Mouse (Mus musculus): Measurements from ENCODE around the gene Gpr182.

The Gpr182 gene

GRCm38 (mm10) chr10:127712736-127713135 lies 38.8 kb downstream of the Gpr182 start:
- Histone ChIP-seq H3K4me3 (replicated peaks; ENCODE audit: low read length) (no peak overlapping the region), H3K9me3 (ENCODE audit: low read length) (no peaks in the 10 kb centered on the region), H3K36me3 (ENCODE audit: insufficient read depth, low read length) (no peaks in the 10 kb centered on the region), H3K4me1 (replicated peaks; ENCODE audit: low read depth, low read length) (peaks cover 61% of the 10 kb centered on the region), H3K27me3 (ENCODE audit: insufficient read depth, low read length) (peaks cover 25% of the 10 kb centered on the region)
- no peak for TF ChIP-seq POU5F1 (IDR thresholded peaks at IDR 0.05; ENCODE audit: borderline replicate concordance, low read length)
- no peak for TF ChIP-seq CTCF (conservative IDR thresholded peaks at IDR 0.05; ENCODE audit: low read length)
- TF ChIP-seq NANOG (IDR thresholded peaks at IDR 0.05; ENCODE audit: borderline replicate concordance, low read length), result no peak

- no peaks in the 10 kb centered on the region for H3K36me3 ChIP-seq (ENCODE audit: insufficient read depth, low read length)
- H3K4me3 ChIP-seq (replicated peaks; ENCODE audit: low read length), result no peak overlapping the region
- no peak for TF ChIP-seq POU5F1 (IDR thresholded peaks at IDR 0.05; ENCODE audit: borderline replicate concordance, low read length)
- no peak for TF ChIP-seq CTCF (conservative IDR thresholded peaks at IDR 0.05; ENCODE audit: low read length)
- TF ChIP-seq NANOG (IDR thresholded peaks at IDR 0.05; ENCODE audit: borderline replicate concordance, low read length), result no peak
- peaks cover 55% of the 10 kb centered on the region for H3K4me1 ChIP-seq (replicated peaks; ENCODE audit: low read depth, low read length)
- H3K27me3 ChIP-seq (ENCODE audit: insufficient read depth, low read length), result peaks cover 27% of the 10 kb centered on the region
- no peaks in the 10 kb centered on the region for H3K9me3 ChIP-seq (ENCODE audit: low read length)
Measured at GRCm38 (mm10) chr10:127710331-127710730, 41.2 kb downstream of the Gpr182 start.

- Histone ChIP-seq H3K4me1 (replicated peaks; ENCODE audit: low read depth, low read length) (peaks cover 57% of the 10 kb centered on the region), H3K4me3 (replicated peaks; ENCODE audit: low read length) (no peak overlapping the region), H3K36me3 (ENCODE audit: insufficient read depth, low read length) (no peaks in the 10 kb centered on the region), H3K27me3 (ENCODE audit: insufficient read depth, low read length) (peaks cover 13% of the 10 kb centered on the region), H3K9me3 (ENCODE audit: low read length) (no peaks in the 10 kb centered on the region)
- no peak for TF ChIP-seq NANOG (IDR thresholded peaks at IDR 0.05; ENCODE audit: borderline replicate concordance, low read length)
- TF ChIP-seq CTCF (conservative IDR thresholded peaks at IDR 0.05; ENCODE audit: low read length), result no peak
- TF ChIP-seq POU5F1 (IDR thresholded peaks at IDR 0.05; ENCODE audit: borderline replicate concordance, low read length), result no peak
Measured at GRCm38 (mm10) chr10:127708850-127709370, 42.6 kb downstream of the Gpr182 start.

- Histone ChIP-seq H3K4me3 (replicated peaks; ENCODE audit: low read length) (no peak overlapping the region), H3K36me3 (ENCODE audit: insufficient read depth, low read length) (no peaks in the 10 kb centered on the region), H3K27me3 (ENCODE audit: insufficient read depth, low read length) (peaks cover 12% of the 10 kb centered on the region), H3K9me3 (ENCODE audit: low read length) (no peaks in the 10 kb centered on the region), H3K4me1 (replicated peaks; ENCODE audit: low read depth, low read length) (peaks cover 55% of the 10 kb centered on the region)
- TF ChIP-seq POU5F1 (IDR thresholded peaks at IDR 0.05; ENCODE audit: borderline replicate concordance, low read length) (no peak), CTCF (conservative IDR thresholded peaks at IDR 0.05; ENCODE audit: low read length) (no peak), NANOG (IDR thresholded peaks at IDR 0.05; ENCODE audit: borderline replicate concordance, low read length) (no peak)
Measured at GRCm38 (mm10) chr10:127707721-127708120, 43.8 kb downstream of the Gpr182 start.

GRCm38 (mm10) chr10:127705783-127706182 lies 45.7 kb downstream of the Gpr182 start:
- TF ChIP-seq POU5F1 (IDR thresholded peaks at IDR 0.05; ENCODE audit: borderline replicate concordance, low read length), result no peak
- TF ChIP-seq NANOG (IDR thresholded peaks at IDR 0.05; ENCODE audit: borderline replicate concordance, low read length), result no peak
- no peak for TF ChIP-seq CTCF (conservative IDR thresholded peaks at IDR 0.05; ENCODE audit: low read length)
- H3K4me1 ChIP-seq (replicated peaks; ENCODE audit: low read depth, low read length), result peaks cover 71% of the 10 kb centered on the region
- no peaks in the 10 kb centered on the region for H3K36me3 ChIP-seq (ENCODE audit: insufficient read depth, low read length)
- no peaks in the 10 kb centered on the region for H3K9me3 ChIP-seq (ENCODE audit: low read length)
- peaks cover 8% of the 10 kb centered on the region for H3K27me3 ChIP-seq (ENCODE audit: insufficient read depth, low read length)
- H3K4me3 ChIP-seq (replicated peaks; ENCODE audit: low read length), result no peak overlapping the region

- TF ChIP-seq NANOG (IDR thresholded peaks at IDR 0.05; ENCODE audit: borderline replicate concordance, low read length) (no peak), CTCF (conservative IDR thresholded peaks at IDR 0.05; ENCODE audit: low read length) (peak; percentile 62)
- H3K4me1 ChIP-seq (replicated peaks; ENCODE audit: low read depth, low read length), result peaks cover 62% of the 10 kb centered on the region
- H3K9me3 ChIP-seq (ENCODE audit: low read length), result no peaks in the 10 kb centered on the region
- H3K36me3 ChIP-seq (ENCODE audit: insufficient read depth, low read length), result peaks cover 8% of the 10 kb centered on the region
- H3K4me3 ChIP-seq (replicated peaks; ENCODE audit: low read length), result no peak within 1 kb of the TSS
- H3K27me3 ChIP-seq (ENCODE audit: insufficient read depth, low read length), result peaks cover 8% of the 10 kb centered on the region
Measured at GRCm38 (mm10) chr10:127704766-127705220, 46.7 kb downstream of the Gpr182 start, which contains the start of gene Myo1a. Myo1a (plus strand) TSS chr10:127705170.

- Histone ChIP-seq H3K27me3 (ENCODE audit: insufficient read depth, low read length) (peaks cover 8% of the 10 kb centered on the region), H3K4me1 (replicated peaks; ENCODE audit: low read depth, low read length) (peaks cover 64% of the 10 kb centered on the region), H3K4me3 (replicated peaks; ENCODE audit: low read length) (no peak overlapping the region), H3K36me3 (ENCODE audit: insufficient read depth, low read length) (peaks cover 13% of the 10 kb centered on the region), H3K9me3 (ENCODE audit: low read length) (no peaks in the 10 kb centered on the region)
- no peak for TF ChIP-seq NANOG (IDR thresholded peaks at IDR 0.05; ENCODE audit: borderline replicate concordance, low read length)
- TF ChIP-seq CTCF (conservative IDR thresholded peaks at IDR 0.05; ENCODE audit: low read length), result no peak
- TF ChIP-seq POU5F1 (IDR thresholded peaks at IDR 0.05; ENCODE audit: borderline replicate concordance, low read length), result no peak
Measured at GRCm38 (mm10) chr10:127704293-127704692, 47.2 kb downstream of the Gpr182 start.

- peaks cover 23% of the 10 kb centered on the region for H3K36me3 ChIP-seq (ENCODE audit: insufficient read depth, low read length)
- H3K4me3 ChIP-seq (replicated peaks; ENCODE audit: low read length), result no peak overlapping the region
- peaks cover 64% of the 10 kb centered on the region for H3K4me1 ChIP-seq (replicated peaks; ENCODE audit: low read depth, low read length)
- no peaks in the 10 kb centered on the region for H3K9me3 ChIP-seq (ENCODE audit: low read length)
- H3K27me3 ChIP-seq (ENCODE audit: insufficient read depth, low read length), result peaks cover 7% of the 10 kb centered on the region
- TF ChIP-seq NANOG (IDR thresholded peaks at IDR 0.05; ENCODE audit: borderline replicate concordance, low read length) (no peak), CTCF (conservative IDR thresholded peaks at IDR 0.05; ENCODE audit: low read length) (no peak), POU5F1 (IDR thresholded peaks at IDR 0.05; ENCODE audit: borderline replicate concordance, low read length) (no peak)
Measured at GRCm38 (mm10) chr10:127703299-127703698, 48.2 kb downstream of the Gpr182 start.

GRCm38 (mm10) chr10:127698966-127699365 lies 52.6 kb downstream of the Gpr182 start:
- H3K4me1 ChIP-seq (replicated peaks; ENCODE audit: low read depth, low read length), result peaks cover 34% of the 10 kb centered on the region
- H3K9me3 ChIP-seq (ENCODE audit: low read length), result no peaks in the 10 kb centered on the region
- no peaks in the 10 kb centered on the region for H3K27me3 ChIP-seq (ENCODE audit: insufficient read depth, low read length)
- TF ChIP-seq CTCF (conservative IDR thresholded peaks at IDR 0.05; ENCODE audit: low read length), result no peak
- TF ChIP-seq POU5F1 (IDR thresholded peaks at IDR 0.05; ENCODE audit: borderline replicate concordance, low read length), result no peak
- TF ChIP-seq NANOG (IDR thresholded peaks at IDR 0.05; ENCODE audit: borderline replicate concordance, low read length), result no peak
- no peak overlapping the region for H3K4me3 ChIP-seq (replicated peaks; ENCODE audit: low read length)
- peaks cover 62% of the 10 kb centered on the region for H3K36me3 ChIP-seq (ENCODE audit: insufficient read depth, low read length)

Data from E14TG2a.4 (cell line).